Mouse (Mus musculus) cerebellum, postnatal 14 days (tissue): ENCODE measurements at regions not wholly inside any gene's neighbourhood (a gene's known extent, or its start where the extent isn't known, plus 50 kb on each side); places are given as distances from the start of the nearest gene placed in this dataset.

Experiments
- DNase-seq, 2 experiments: peaks; one replicate each; pipeline ENCODE4 v3.0.0; 2021; ENCODE audit warnings: mixed read lengths in 2 of 2

GRCm38 (mm10) chr13:70134544-70134943 lies 332.3 kb downstream of the Med10 start:
- no peak for DNase-seq

- no peak for DNase-seq
Observed at GRCm38 (mm10) chr13:70136209-70136608, 334.0 kb downstream of the Med10 start.

GRCm38 (mm10) chr13:70144461-70144860 lies 342.3 kb downstream of the Med10 start:
- no peak for DNase-seq

- DNase-seq, result no peak
Observed at GRCm38 (mm10) chr13:70145466-70145865, 343.3 kb downstream of the Med10 start.

GRCm38 (mm10) chr13:70149041-70149898 lies 347.1 kb downstream of the Med10 start:
- peak; percentile 58 to 72 for DNase-seq

GRCm38 (mm10) chr13:70149899-70150184 lies 347.6 kb downstream of the Med10 start:
- DNase-seq, result no peak

GRCm38 (mm10) chr13:70153062-70153461 lies 350.9 kb downstream of the Med10 start:
- DNase-seq, result peak in 1 of 2 experiments; percentile 4

GRCm38 (mm10) chr13:70155596-70155995 lies 353.4 kb downstream of the Med10 start:
- DNase-seq, result peak in 1 of 2 experiments; percentile 1

- peak in 1 of 2 experiments; percentile 1 for DNase-seq
Observed at GRCm38 (mm10) chr13:70156975-70157588, 354.9 kb downstream of the Med10 start.

- DNase-seq, result no peak
Observed at GRCm38 (mm10) chr13:70159065-70159464, 356.9 kb downstream of the Med10 start.

- no peak for DNase-seq
Observed at GRCm38 (mm10) chr13:70159604-70160003, 357.4 kb downstream of the Med10 start.

- DNase-seq, result no peak
Observed at GRCm38 (mm10) chr13:70162115-70162514, 359.9 kb downstream of the Med10 start.

GRCm38 (mm10) chr13:70165511-70166225 lies 363.5 kb downstream of the Med10 start:
- DNase-seq, result peak; percentile 81 to 82

- no peak for DNase-seq
Observed at GRCm38 (mm10) chr13:70167747-70168146, 365.6 kb downstream of the Med10 start.

- no peak for DNase-seq
Observed at GRCm38 (mm10) chr13:70168906-70169305, 366.7 kb downstream of the Med10 start.

GRCm38 (mm10) chr13:70177066-70177465 lies 374.9 kb downstream of the Med10 start:
- DNase-seq, result peak; percentile 60 to 63

GRCm38 (mm10) chr13:70178073-70178491 lies 375.9 kb downstream of the Med10 start:
- DNase-seq, result peak; percentile 47 to 57

GRCm38 (mm10) chr13:70190978-70191377 lies 388.8 kb downstream of the Med10 start:
- DNase-seq, result no peak

GRCm38 (mm10) chr13:70192101-70193025 lies 390.2 kb downstream of the Med10 start:
- peak; percentile 71 to 73 for DNase-seq

- no peak for DNase-seq
Observed at GRCm38 (mm10) chr13:70193270-70193669, 391.1 kb downstream of the Med10 start.

GRCm38 (mm10) chr13:70195854-70196253 lies 393.7 kb downstream of the Med10 start:
- no peak for DNase-seq

- DNase-seq, result no peak
Observed at GRCm38 (mm10) chr13:70198638-70199037, 396.4 kb downstream of the Med10 start.
